Mouse (Mus musculus) layer of hippocampus, adult 2 months (tissue): ENCODE data around the gene Fcho1. TPM values are rescaled to one million over a fixed set of nuclear protein-coding genes. Genes with fewer than 3 reads are reported as not detected.
A peak's percentile ranks its signal among the peaks of the same experiment; 100 is the strongest.

Source experiments
- DNase-seq, 2 experiments: peaks; one replicate each; pipeline ENCODE4 v3.0.0; 2022; ENCODE audit warnings: low spot score in 2 of 2
- H3K27ac ChIP-seq: fragments of 200-600 bp; 2 replicates; pipeline ENCODE4 v1.8.1; 2022
- H3K4me3 ChIP-seq: fragments of 200-600 bp; 2 replicates; pipeline ENCODE4 v1.8.1; 2022; ENCODE audit warnings: mild to moderate bottlenecking
- CTCF ChIP-seq: fragments of 200-600 bp; conservative IDR thresholded peaks from 2 replicates; pipeline ENCODE4 v1.8.1; 2022; ENCODE audit warnings: antibody characterized with exemption, mild to moderate bottlenecking, moderate library complexity
- total RNA-seq, 2 experiments: library from RNA; stranded (reverse); gene quantifications; 2 replicates each; pipeline ENCODE4 v1.2.3; 2021

The Fcho1 gene
- total RNA-seq, 2 experiments from 2014 or later: 101 to 112 TPM

- H3K27ac ChIP-seq: no peak overlapping the region
Observed at GRCm38 (mm10) chr8:71731652-71732230, 6.2 kb upstream of the Fcho1 start.

GRCm38 (mm10) chr8:71728826-71729620 is 3.5 kb upstream of the Fcho1 start:
- Histone ChIP-seq H3K4me3 (peak overlapping the region; percentile 52), H3K27ac (peak overlapping the region; percentile 83; the same call in 1 of the 2 replicates)
- no peak for DNase-seq
- no peak for TF ChIP-seq CTCF

More at GRCm38 (mm10) chr8:71731652-71732230, 6.2 kb upstream of the Fcho1 start:
- no peak overlapping the region for H3K4me3 ChIP-seq
- peak in 1 of 2 experiments; percentile 62 for DNase-seq
- TF ChIP-seq CTCF: peak; percentile 74

GRCm38 (mm10) chr8:71728240-71728785 is 2.8 kb upstream of the Fcho1 start:
- peak overlapping the region; percentile 83 for H3K27ac ChIP-seq
- H3K4me3 ChIP-seq: peak overlapping the region; percentile 52
- TF ChIP-seq CTCF: no peak
- no peak for DNase-seq

- Histone ChIP-seq H3K4me3 (peak overlapping the region; percentile 87), H3K27ac (peak overlapping the region; percentile 91; the same call in 1 of the 2 replicates)
- TF ChIP-seq CTCF: no peak
- DNase-seq: no peak
Observed at GRCm38 (mm10) chr8:71724389-71724788, 1.1 kb downstream of the Fcho1 start.

- no peak for DNase-seq
- Histone ChIP-seq H3K4me3 (no peak overlapping the region), H3K27ac (peak overlapping the region; percentile 23; the same call in 1 of the 2 replicates)
- TF ChIP-seq CTCF: no peak
Observed at GRCm38 (mm10) chr8:71723047-71723551, 2.4 kb downstream of the Fcho1 start.

GRCm38 (mm10) chr8:71719928-71720457 is 5.5 kb downstream of the Fcho1 start:
- peak; percentile 64 to 81 for DNase-seq
- H3K4me3 ChIP-seq: peak overlapping the region; percentile 11; the same call in 1 of the 2 replicates
- no peak for TF ChIP-seq CTCF
- H3K27ac ChIP-seq: peak overlapping the region; percentile 81

- no peak for TF ChIP-seq CTCF
- Histone ChIP-seq H3K27ac (peak overlapping the region; percentile 81), H3K4me3 (no peak overlapping the region)
- DNase-seq: peak in 1 of 2 experiments; percentile 61
Observed at GRCm38 (mm10) chr8:71719218-71719617, 6.3 kb downstream of the Fcho1 start.

- Histone ChIP-seq H3K27ac (peak overlapping the region; percentile 81), H3K4me3 (no peak overlapping the region)
- no peak for TF ChIP-seq CTCF
- DNase-seq: no peak
Observed at GRCm38 (mm10) chr8:71718252-71718651, 7.3 kb downstream of the Fcho1 start.

DNA sequence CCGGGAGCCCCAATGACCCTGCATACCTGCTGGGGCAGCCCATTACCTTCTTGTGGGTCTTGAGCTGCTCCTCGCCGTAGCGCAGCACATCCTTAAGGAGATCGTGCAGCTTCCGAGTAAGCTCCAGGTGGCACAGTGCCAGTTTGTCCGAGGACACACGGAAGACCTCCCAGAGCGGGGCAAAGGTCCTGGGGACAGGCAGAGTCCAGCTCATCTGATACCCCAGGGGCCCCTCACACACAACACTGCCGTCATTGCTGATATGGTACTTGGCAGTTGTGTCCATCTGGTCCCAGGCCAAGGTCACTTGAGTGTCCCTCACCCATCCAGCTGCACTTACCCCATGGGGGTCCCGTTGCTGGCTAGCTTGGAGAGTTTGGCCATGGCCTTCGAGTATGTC is 8.4 kb downstream of the Fcho1 start:
- no peak for DNase-seq
- TF ChIP-seq CTCF: no peak
- no peak overlapping the region for H3K27ac ChIP-seq
- H3K4me3 ChIP-seq: no peak overlapping the region

GRCm38 (mm10) chr8:71716561-71717053 is 8.9 kb downstream of the Fcho1 start:
- no peak for DNase-seq
- H3K27ac ChIP-seq: no peak overlapping the region
- no peak overlapping the region for H3K4me3 ChIP-seq
- TF ChIP-seq CTCF: no peak

DNA sequence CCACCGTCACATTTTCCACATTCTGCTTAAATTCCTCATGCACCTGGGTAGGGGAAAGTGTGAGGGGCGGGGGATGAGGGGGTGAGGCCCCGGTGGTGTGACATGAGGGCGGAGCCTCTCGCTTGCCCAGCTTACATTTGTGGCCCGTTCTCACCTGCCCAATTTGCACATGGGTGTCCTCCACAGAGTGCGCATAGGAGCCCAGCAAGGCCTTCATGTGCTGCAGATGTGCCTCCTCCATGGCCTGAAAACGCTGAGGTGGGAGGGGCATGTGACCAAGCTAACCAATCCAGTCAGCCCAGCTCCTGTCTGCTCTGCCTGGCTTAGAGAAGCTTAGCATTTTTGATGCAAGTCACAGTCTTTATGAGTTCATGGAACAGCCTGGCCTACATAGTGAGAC is 10.0 kb downstream of the Fcho1 start:
- TF ChIP-seq CTCF: no peak
- no peak overlapping the region for H3K4me3 ChIP-seq
- no peak for DNase-seq
- no peak overlapping the region for H3K27ac ChIP-seq

DNA sequence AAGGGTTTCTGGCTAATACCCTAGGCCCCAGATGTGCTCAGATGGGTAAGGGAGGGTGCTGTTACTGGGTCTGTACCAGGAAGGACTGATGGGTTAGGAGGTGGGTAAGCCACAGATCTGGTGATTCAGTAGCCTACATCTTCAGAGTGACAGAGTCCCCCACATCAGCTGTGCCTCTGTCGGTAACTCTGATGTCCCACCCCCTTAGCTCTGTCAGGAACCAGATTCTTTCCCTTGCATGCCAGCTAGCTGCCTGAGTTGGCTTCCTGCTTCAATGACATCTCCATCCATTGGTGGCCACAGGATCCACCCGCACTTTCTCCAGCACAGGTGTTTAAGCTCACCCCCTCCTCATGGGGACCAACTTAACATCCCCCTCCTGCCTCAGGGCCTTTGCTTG is 13.9 kb downstream of the Fcho1 start:
- no peak for DNase-seq

More for the DNA sequence above, 13.9 kb downstream of the Fcho1 start:
- no peak for TF ChIP-seq CTCF
- peak overlapping the region; percentile 60 for H3K27ac ChIP-seq
- no peak overlapping the region for H3K4me3 ChIP-seq
